Mouse (Mus musculus) embryo, embryonic 11 days (tissue): ENCODE data around the gene Slc19a1.
A peak's percentile ranks its signal among the peaks of the same experiment; 100 is the strongest.

Experiments used
- DNase-seq: peaks from one replicate; pipeline ENCODE4 v3.0.0-alpha.2; 2015

Gene Slc19a1

GRCm38 (mm10) chr10:77031768-77032375, at the start of gene Slc19a1:
Gene Slc19a1 (plus strand): TSS chr10:77032241.
- no peak for DNase-seq

GRCm38 (mm10) chr10:76988586-76988985, 43.5 kb upstream of the Slc19a1 start:
- no peak for DNase-seq

- DNase-seq, result no peak
These were observed 39.6 kb upstream of the Slc19a1 start for GRCm38 (mm10) chr10:76992456-76992855.

GRCm38 (mm10) chr10:76997759-76998513, 34.1 kb upstream of the Slc19a1 start:
- DNase-seq, result no peak

GRCm38 (mm10) chr10:77004936-77005335, 27.1 kb upstream of the Slc19a1 start:
- DNase-seq, result peak; percentile 62

GRCm38 (mm10) chr10:77007433-77008108, 24.5 kb upstream of the Slc19a1 start:
- DNase-seq, result peak; percentile 77

GRCm38 (mm10) chr10:77008109-77008561, 23.9 kb upstream of the Slc19a1 start:
- peak; percentile 47 for DNase-seq

GRCm38 (mm10) chr10:77008698-77009097, 23.3 kb upstream of the Slc19a1 start:
- DNase-seq, result no peak

- no peak for DNase-seq
These were observed 20.4 kb upstream of the Slc19a1 start for GRCm38 (mm10) chr10:77011681-77012080.

GRCm38 (mm10) chr10:77016080-77016479, 16.0 kb upstream of the Slc19a1 start:
- no peak for DNase-seq

- no peak for DNase-seq
These were observed 15.5 kb upstream of the Slc19a1 start for GRCm38 (mm10) chr10:77016499-77016898.

GRCm38 (mm10) chr10:77017061-77017460, 15.0 kb upstream of the Slc19a1 start:
- no peak for DNase-seq

GRCm38 (mm10) chr10:77017662-77018061, 14.4 kb upstream of the Slc19a1 start:
- DNase-seq, result no peak

GRCm38 (mm10) chr10:77021399-77022052, 10.5 kb upstream of the Slc19a1 start:
- DNase-seq, result peak; percentile 90

GRCm38 (mm10) chr10:77022301-77023130, 9.5 kb upstream of the Slc19a1 start:
- DNase-seq, result no peak

- no peak for DNase-seq
These were observed 7.8 kb upstream of the Slc19a1 start for GRCm38 (mm10) chr10:77024231-77024630.

- no peak for DNase-seq
These were observed 5.1 kb upstream of the Slc19a1 start for GRCm38 (mm10) chr10:77026944-77027343.

GRCm38 (mm10) chr10:77028782-77029296, 3.2 kb upstream of the Slc19a1 start:
- no peak for DNase-seq

GRCm38 (mm10) chr10:77029761-77030160, 2.3 kb upstream of the Slc19a1 start:
- no peak for DNase-seq

GRCm38 (mm10) chr10:77030666-77031065, 1.4 kb upstream of the Slc19a1 start:
- no peak for DNase-seq

- peak; percentile 98 for DNase-seq
These were observed 716 bp downstream of the Slc19a1 start for GRCm38 (mm10) chr10:77032591-77033322.
